Mouse (Mus musculus): ENCODE data around the gene Lysmd1.

DNA sequence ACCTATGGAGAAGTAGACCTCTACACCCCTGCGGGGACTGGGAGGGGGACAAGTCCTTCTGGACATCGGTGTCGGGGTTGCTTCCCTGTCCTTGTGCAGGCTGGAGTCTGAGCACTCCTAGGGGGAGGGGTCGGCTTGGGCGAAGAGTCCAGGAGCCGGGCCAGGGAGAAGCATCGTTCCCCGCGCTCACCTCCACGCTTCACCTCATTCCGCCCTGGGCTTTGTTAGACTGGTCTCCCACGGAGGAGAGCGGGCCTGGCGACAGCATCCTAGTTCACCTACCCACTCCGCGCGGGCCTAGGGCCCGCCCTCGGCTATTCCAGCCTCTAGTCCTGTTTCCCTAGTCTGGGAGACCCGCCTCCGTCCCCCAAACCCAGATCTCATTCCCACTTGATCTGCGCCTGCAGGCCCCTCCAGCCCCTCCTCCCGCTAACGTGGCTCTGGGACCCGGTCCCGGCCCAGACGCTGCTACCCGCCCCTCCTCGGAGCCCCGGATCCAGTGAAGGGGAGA, 27.2 kb downstream of the Lysmd1 start:
- no peak for TF ChIP-seq ZC3H11A (IDR thresholded peaks at IDR 0.05; ENCODE audit: borderline replicate concordance, low read depth, low read length)
- TF ChIP-seq MAFK (IDR thresholded peaks at IDR 0.05; ENCODE audit: insufficient read depth, low read depth, low read length) = no peak
- TF ChIP-seq CHD2 (IDR thresholded peaks at IDR 0.05; ENCODE audit: low read depth, low read length) = no peak
- TF ChIP-seq HCFC1 (IDR thresholded peaks at IDR 0.05; ENCODE audit: borderline replicate concordance, insufficient read depth, low read length) = no peak
- no peak for TF ChIP-seq ZNF384 (IDR thresholded peaks at IDR 0.05; ENCODE audit: low read depth, low read length)
